Mouse (Mus musculus) liver, adult 2 months (tissue): ENCODE results near the gene Dpp6. TPM values are rescaled to one million over a fixed set of nuclear protein-coding genes. Genes with fewer than 3 reads are reported as not detected.

Experiments
- DNase-seq: peaks from one replicate; pipeline ENCODE4 v3.0.0-alpha.2; 2011; ENCODE audit warnings: low read depth, low spot score; ENCODE audit errors: extremely low read depth
- H3K27ac ChIP-seq: fragments of 200-500 bp; replicated peaks from 2 replicates; pipeline ENCODE4 v1.5.1; 2012; ENCODE audit warnings: low read depth, mild to moderate bottlenecking, control low read depth, inconsistent platforms, low read length; ENCODE audit not compliant: insufficient read depth
- H3K27me3 ChIP-seq: fragments of 200-500 bp; 2 replicates; pipeline ENCODE4 v1.6.1; 2012; ENCODE audit warnings: mild to moderate bottlenecking, moderate library complexity, low read length, inconsistent platforms; ENCODE audit not compliant: control insufficient read depth, insufficient read depth
- H3K36me3 ChIP-seq: fragments of 200-500 bp; 2 replicates; pipeline ENCODE4 v1.6.1; 2012; ENCODE audit warnings: low read length, inconsistent platforms; ENCODE audit not compliant: control insufficient read depth, insufficient read depth
- H3K4me1 ChIP-seq: fragments of 200-500 bp; 2 replicates; pipeline ENCODE4 v1.6.1; 2011; ENCODE audit warnings: low read length; ENCODE audit not compliant: control insufficient read depth, insufficient read depth
- H3K4me3 ChIP-seq: fragments of 200-500 bp; 2 replicates; pipeline ENCODE4 v1.5.1; 2011; ENCODE audit warnings: low read depth, mild to moderate bottlenecking, control low read depth, low read length, moderate library complexity; ENCODE audit not compliant: insufficient read depth
- H3K79me2 ChIP-seq: fragments of 200-500 bp; 2 replicates; pipeline ENCODE4 v1.6.1; 2012; ENCODE audit warnings: inconsistent platforms, mild to moderate bottlenecking, low read length, moderate library complexity; ENCODE audit not compliant: control insufficient read depth, insufficient read depth
- H3K9ac ChIP-seq: fragments of 200-500 bp; 2 replicates; pipeline ENCODE4 v1.6.1; 2012; ENCODE audit warnings: low read depth, mild to moderate bottlenecking, control low read depth, inconsistent platforms, low read length
- CTCF ChIP-seq: fragments of 200-500 bp; IDR thresholded peaks from 2 replicates; pipeline ENCODE4 v1.5.1; 2011; ENCODE audit warnings: low read depth, low read length, control low read depth
- POLR2A ChIP-seq: fragments of 200-500 bp; IDR thresholded peaks from 2 replicates; pipeline ENCODE4 v1.6.1; 2011; ENCODE audit warnings: low read length, control low read depth; ENCODE audit not compliant: insufficient read depth; ENCODE audit errors: extremely low read depth
- WGBS: fragments of 180-500 bp; shearing (Covaris S2); methylation state at CpG from one replicate; pipeline ENCODE4 v1.1.7; 2018; 5-methylcytosine and 5-hydroxymethylcytosine counted together
- polyA plus RNA-seq: library from polyadenylated mRNA; depleted of rRNA; stranded (reverse); fragments of >200 nt; gene quantifications from 2 replicates; pipeline ENCODE4 v1.2.3, GENCODE M21; 2012
- total RNA-seq: library from RNA; depleted of rRNA; stranded (reverse); fragments of >200 nt; gene quantifications from 2 replicates; pipeline ENCODE4 v1.2.3, GENCODE M21; 2014

Gene Dpp6
- total and polyA plus RNA-seq, 2 experiments, result not detected

DNA sequence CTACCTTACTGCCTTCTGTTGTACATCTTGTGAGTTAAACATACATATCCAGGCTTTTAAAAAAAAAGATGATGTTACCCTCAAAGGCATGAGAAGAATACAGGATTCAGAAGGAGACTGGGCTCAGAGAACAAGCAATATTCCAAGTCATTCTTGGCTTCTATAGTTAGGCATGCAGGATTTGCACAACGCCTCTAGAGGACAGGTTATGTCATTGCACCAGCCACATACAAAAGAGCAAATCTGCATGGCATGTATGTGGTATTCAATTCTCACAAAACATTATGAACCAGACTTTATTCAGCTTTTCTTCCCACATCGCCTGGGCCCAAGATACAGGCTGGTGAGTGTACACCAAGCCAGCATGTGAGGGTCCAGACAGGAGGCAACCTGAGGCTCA lies 907.5 kb downstream of the Dpp6 start:
- peak; percentile 26; the same call in 1 of the 2 replicates for TF ChIP-seq CTCF
- no peak for TF ChIP-seq POLR2A
- no peak overlapping the region for H3K4me3 ChIP-seq

DNA sequence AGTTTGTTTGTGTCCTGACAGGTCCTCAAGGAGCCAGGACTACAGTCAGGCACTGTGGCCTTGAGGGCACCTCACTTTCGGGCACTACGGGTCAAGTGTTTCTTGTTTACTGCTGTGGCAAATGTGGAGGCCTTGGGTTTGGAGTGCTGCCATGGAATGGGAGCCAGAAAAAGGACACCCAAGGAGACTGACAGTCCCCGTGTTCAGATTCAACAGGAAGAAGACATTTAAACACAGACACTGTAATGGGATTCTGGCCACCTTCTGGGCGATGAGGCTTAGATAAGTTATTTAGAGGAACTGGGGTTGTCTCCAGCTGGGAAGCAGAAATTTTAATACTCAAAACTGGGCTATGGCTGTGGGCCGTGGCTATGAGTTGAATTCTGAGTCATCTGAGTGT lies 913.7 kb downstream of the Dpp6 start:
- Histone ChIP-seq H3K79me2 (no peaks in the 10 kb centered on the region), H3K27me3 (no peaks in the 10 kb centered on the region), H3K4me1 (no peaks in the 10 kb centered on the region), H3K36me3 (no peaks in the 10 kb centered on the region), H3K9ac (no peak overlapping the region), H3K27ac (no peak overlapping the region), H3K4me3 (no peak overlapping the region)
- DNase-seq, result no peak
- TF ChIP-seq POLR2A (no peak), CTCF (no peak)
- 65% methylated on average over 5 of the region's 5 CpGs for WGBS

More for the DNA sequence above, 907.5 kb downstream of the Dpp6 start:
- Histone ChIP-seq H3K4me1 (no peaks in the 10 kb centered on the region), H3K27ac (no peak overlapping the region), H3K36me3 (no peaks in the 10 kb centered on the region), H3K79me2 (no peaks in the 10 kb centered on the region), H3K27me3 (no peaks in the 10 kb centered on the region), H3K9ac (no peak overlapping the region)
- DNase-seq, result no peak
- 29% methylated on average over 2 of the region's 2 CpGs for WGBS

- Histone ChIP-seq H3K79me2 (no peaks in the 10 kb centered on the region), H3K27me3 (no peaks in the 10 kb centered on the region), H3K4me3 (no peak overlapping the region), H3K4me1 (no peaks in the 10 kb centered on the region), H3K27ac (no peak overlapping the region), H3K9ac (no peak overlapping the region), H3K36me3 (no peaks in the 10 kb centered on the region)
- 65% methylated on average over 1 of the region's 1 CpGs for WGBS
- DNase-seq, result no peak
- TF ChIP-seq CTCF (no peak), POLR2A (no peak)
Observed at GRCm38 (mm10) chr5:27731392-27731791, 914.4 kb downstream of the Dpp6 start.

- no peak for DNase-seq
- 81% methylated on average over 5 of the region's 5 CpGs for WGBS
- no peak overlapping the region for H3K4me3 ChIP-seq
- TF ChIP-seq POLR2A (no peak), CTCF (no peak)
- no peak overlapping the region for H3K27ac ChIP-seq
- no peak overlapping the region for H3K9ac ChIP-seq
- H3K79me2 ChIP-seq, result no peaks in the 10 kb centered on the region
- no peaks in the 10 kb centered on the region for H3K27me3 ChIP-seq
- H3K4me1 ChIP-seq, result no peaks in the 10 kb centered on the region
- H3K36me3 ChIP-seq, result no peaks in the 10 kb centered on the region
Observed at GRCm38 (mm10) chr5:27732288-27732868, 915.4 kb downstream of the Dpp6 start.

- WGBS, result 15% methylated on average over 3 of the region's 3 CpGs
Observed at GRCm38 (mm10) chr5:27737168-27737567, 920.2 kb downstream of the Dpp6 start.

DNA sequence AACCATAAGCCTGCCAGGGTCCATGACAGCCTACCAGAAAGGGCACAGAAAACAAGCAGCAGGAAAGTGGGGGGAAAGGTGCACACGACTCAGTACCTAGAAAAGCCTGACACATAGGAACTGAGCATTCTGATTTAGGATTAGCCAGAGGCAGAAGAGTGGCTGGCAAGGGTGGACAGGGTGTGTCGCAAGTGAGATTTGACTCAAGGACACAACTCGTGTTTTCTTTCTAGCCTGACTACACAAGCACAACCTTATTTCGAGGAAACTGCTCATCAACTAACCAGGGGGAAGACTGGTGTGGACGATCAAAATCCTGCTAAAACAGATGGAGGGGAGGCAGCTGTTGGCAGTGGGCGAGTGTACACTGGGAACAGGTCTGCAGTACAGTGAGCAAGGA lies 922.2 kb downstream of the Dpp6 start:
- DNase-seq, result no peak
- H3K27ac ChIP-seq, result no peak overlapping the region
- H3K9ac ChIP-seq, result no peak overlapping the region
- H3K79me2 ChIP-seq, result no peaks in the 10 kb centered on the region
- no peaks in the 10 kb centered on the region for H3K27me3 ChIP-seq
- H3K4me3 ChIP-seq, result no peak overlapping the region
- TF ChIP-seq POLR2A, result no peak
- TF ChIP-seq CTCF, result no peak
- no peaks in the 10 kb centered on the region for H3K4me1 ChIP-seq
- H3K36me3 ChIP-seq, result peaks cover 28% of the 10 kb centered on the region
- 68% methylated on average over 6 of the region's 6 CpGs for WGBS

More at GRCm38 (mm10) chr5:27737168-27737567, 920.2 kb downstream of the Dpp6 start:
- no peak overlapping the region for H3K27ac ChIP-seq
- DNase-seq, result peak; percentile 6
- no peak overlapping the region for H3K4me3 ChIP-seq
- peaks cover 13% of the 10 kb centered on the region for H3K36me3 ChIP-seq
- no peaks in the 10 kb centered on the region for H3K79me2 ChIP-seq
- no peaks in the 10 kb centered on the region for H3K4me1 ChIP-seq
- H3K9ac ChIP-seq, result no peak overlapping the region
- TF ChIP-seq CTCF (peak; percentile 36; the same call in 1 of the 2 replicates), POLR2A (no peak)
- H3K27me3 ChIP-seq, result no peaks in the 10 kb centered on the region
